In the genomic region with DNA sequence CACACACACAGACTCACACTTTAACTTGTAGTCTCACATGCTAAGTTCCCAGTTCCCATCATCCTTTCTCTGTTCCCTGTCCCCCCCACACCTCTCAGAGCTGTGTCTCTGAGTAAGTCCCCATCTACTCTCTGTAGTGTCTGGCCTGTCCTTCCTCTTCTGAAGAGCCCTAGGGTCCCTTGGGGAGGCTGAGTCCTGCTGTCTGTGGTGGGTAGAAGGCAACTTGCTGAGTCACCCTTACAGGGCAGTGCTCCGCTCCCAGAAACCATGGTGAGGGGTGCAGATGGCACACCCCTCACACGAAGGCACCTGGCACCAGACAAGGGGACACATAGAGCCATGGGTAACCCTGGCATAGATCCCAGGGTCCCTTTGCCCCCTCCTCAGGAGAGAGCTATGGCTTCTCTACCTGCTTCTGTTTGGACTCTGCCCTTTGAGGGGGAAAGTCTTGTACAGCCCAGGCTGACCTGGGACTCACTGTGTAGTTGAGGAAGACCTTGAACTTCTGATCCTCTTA, we compare ENCODE assay signal across 22 mouse cellular contexts. TPM values are rescaled to one million over a fixed set of nuclear protein-coding genes. Genes with fewer than 3 reads are reported as not detected.
A peak's percentile ranks its signal among the peaks of the same experiment; 100 is the strongest.
DNase-seq lines count a peak whose midpoint lies in the region; ATAC-seq and TF ChIP-seq lines count a peak whose summit lies in the region.
"Had no signal": no experiment of that assay in that cellular context is flagged by ENCODE, and none has a peak within 500 bp of the region (broad histone marks: within the 10 kb centered on the region; RNA-seq: fewer than 3 reads in every experiment).

No protein-coding gene starts in this region.

- DNase-seq in kidney, postnatal 0 days (ENCODE audit: low spot score) = no peak
- DNase-seq in kidney, adult 2 months = no peak
- peak; percentile 63 for DNase-seq in MEL (ENCODE audit: low read depth, low spot score)
- DNase-seq in ovary, adult 18-20 months (ENCODE audit: low spot score) = no peak
- no peak for DNase-seq in adrenal gland, adult 8-10 months
- DNase-seq: adrenal gland, postnatal 36 days; cerebellum, adult 2 months; heart, postnatal 4 days; kidney, adult 9 months; kidney, postnatal 36 days; retina, postnatal 1 day; thymus, adult 18-20 months had no signal

- H3K36me3 ChIP-seq in kidney, postnatal 0 days (ENCODE audit: insufficient read depth, low read length) = no peaks in the 10 kb centered on the region
- H3K36me3 ChIP-seq in kidney, adult 2 months (ENCODE audit: control insufficient read depth, insufficient read depth, low read length) = no peaks in the 10 kb centered on the region
- H3K36me3 ChIP-seq in MEL (ENCODE audit: control insufficient read depth in 1 of 2, insufficient read depth in 2 of 2, low read length in 2 of 2) = peaks cover 0 to 14% of the 10 kb centered on the region in 2 experiments; a peak in 2 of 4 replicates
- H3K36me3 ChIP-seq: embryonic facial prominence, embryonic 12.5 days; stomach, embryonic 15.5 days had no signal

- no peak overlapping the region for H3K27ac ChIP-seq in kidney, postnatal 0 days
- no peak overlapping the region for H3K27ac ChIP-seq in kidney, adult 2 months (ENCODE audit: insufficient read depth, low read depth, low read length)
- H3K27ac ChIP-seq in MEL (ENCODE audit: control insufficient read depth, low read depth, low read length) = 0 out of 2 replicates have a peak overlapping the region, but pooled peaks have one; percentile 14
- H3K27ac ChIP-seq: embryonic facial prominence, embryonic 12.5 days; forebrain, embryonic 13.5 days; left cerebral cortex, adult 2 months; liver, embryonic 14.5 days; stomach, embryonic 15.5 days had no signal

- H3K4me1 ChIP-seq in kidney, postnatal 0 days (replicated peaks; ENCODE audit: insufficient read depth, low read length) = peaks cover 10% of the 10 kb centered on the region
- no peaks in the 10 kb centered on the region for H3K4me1 ChIP-seq in kidney, adult 2 months (ENCODE audit: control insufficient read depth, insufficient read depth, low read length)
- peaks cover 4 to 30% of the 10 kb centered on the region in 2 experiments; a peak in 3 of 4 replicates for H3K4me1 ChIP-seq in MEL (ENCODE audit: control insufficient read depth in 1 of 2, insufficient read depth in 2 of 2, low read length in 2 of 2)

- H3K27me3 ChIP-seq in kidney, postnatal 0 days (ENCODE audit: insufficient read depth, low read length) = no peaks in the 10 kb centered on the region
- H3K27me3 ChIP-seq in kidney, adult 2 months (replicated peaks; ENCODE audit: control insufficient read depth, insufficient read depth, low read length) = no peaks in the 10 kb centered on the region
- H3K27me3 ChIP-seq in MEL (ENCODE audit: control insufficient read depth in 1 of 2, insufficient read depth in 2 of 2, low read length in 2 of 2) = peaks cover 0 to 3% of the 10 kb centered on the region in 2 experiments; a peak in 2 of 4 replicates
- H3K27me3 ChIP-seq: embryonic facial prominence, embryonic 12.5 days; forebrain, embryonic 13.5 days; stomach, embryonic 15.5 days had no signal

- H3K9me3 ChIP-seq in kidney, postnatal 0 days (replicated peaks; ENCODE audit: low read length) = no peaks in the 10 kb centered on the region
- no peaks in the 10 kb centered on the region for H3K9me3 ChIP-seq in MEL (replicated peaks; ENCODE audit: insufficient read depth, low read length)
- H3K9me3 ChIP-seq: embryonic facial prominence, embryonic 12.5 days; forebrain, embryonic 13.5 days; stomach, embryonic 15.5 days had no signal

- no peak for TF ChIP-seq RAD21 in MEL (IDR thresholded peaks at IDR 0.05; ENCODE audit: low read depth, low read length)

- no peak for TF ChIP-seq POLR2A in kidney, adult 2 months (IDR thresholded peaks at IDR 0.05; ENCODE audit: low read depth, low read length)
- TF ChIP-seq POLR2A in MEL (IDR thresholded peaks at IDR 0.05; ENCODE audit: control insufficient read depth in 1 of 2, insufficient read depth in 1 of 2, low read depth in 1 of 2, low read length in 2 of 2, poor library complexity in 1 of 2) = no peak

- no peak for TF ChIP-seq CTCF in kidney, postnatal 0 days (IDR thresholded peaks at IDR 0.05; ENCODE audit: low read depth)
- no peak for TF ChIP-seq CTCF in kidney, adult 2 months (conservative IDR thresholded peaks at IDR 0.05; ENCODE audit: insufficient read depth, insufficient read length, low read depth, low read length)
- no peak for TF ChIP-seq CTCF in MEL (IDR thresholded peaks at IDR 0.05 in 2 of 3, conservative IDR thresholded peaks at IDR 0.05 in 1 of 3; ENCODE audit: control insufficient read depth in 1 of 3, insufficient read depth in 1 of 3, low read depth in 2 of 3, low read length in 3 of 3, poor library complexity in 1 of 3, severe bottlenecking in 1 of 3)

- H3K79me2 ChIP-seq in MEL (ENCODE audit: control insufficient read depth, insufficient read depth, low read length, poor library complexity) = peaks cover 19% of the 10 kb centered on the region

- H3K4me3 ChIP-seq in kidney, postnatal 0 days (replicated peaks; ENCODE audit: low read depth, low read length) = no peak overlapping the region
- no peak overlapping the region for H3K4me3 ChIP-seq in kidney, adult 2 months (ENCODE audit: insufficient read depth, low read depth, low read length)
- H3K4me3 ChIP-seq in MEL (ENCODE audit: control insufficient read depth in 1 of 2, insufficient read depth in 1 of 2, low read depth in 2 of 2, low read length in 2 of 2) = no peak overlapping the region
- H3K4me3 ChIP-seq: embryonic facial prominence, embryonic 12.5 days; erythroblast, embryonic 14.5 days; forebrain, embryonic 13.5 days; left cerebral cortex, adult 2 months; stomach, embryonic 15.5 days had no signal

- TF ChIP-seq EP300 in MEL (IDR thresholded peaks at IDR 0.05; ENCODE audit: low read depth in 1 of 2, low read length in 2 of 2) = no peak

- H3K4me2 ChIP-seq in kidney, postnatal 0 days (ENCODE audit: low read length) = no peak overlapping the region
- H3K4me2 ChIP-seq: embryonic facial prominence, embryonic 12.5 days; forebrain, embryonic 13.5 days; stomach, embryonic 15.5 days had no signal

- 0 out of 2 replicates have a peak overlapping the region, but pooled peaks have one; percentile 13 for H3K9ac ChIP-seq in kidney, postnatal 0 days (ENCODE audit: low read depth, low read length)
- no peak overlapping the region for H3K9ac ChIP-seq in MEL (ENCODE audit: control insufficient read depth, low read depth, low read length, poor library complexity, severe bottlenecking)
- H3K9ac ChIP-seq: embryonic facial prominence, embryonic 12.5 days; forebrain, embryonic 13.5 days; liver, embryonic 14.5 days; stomach, embryonic 15.5 days had no signal

- WGBS in kidney, postnatal 0 days = 81% methylated on average over 2 of the region's 2 CpGs
- WGBS in kidney, adult 2 months = 89% methylated on average over 2 of the region's 2 CpGs

- no peak for ATAC-seq in kidney, postnatal 0 days (replicated peaks; ENCODE audit: low FRiP score, low read depth)
- peak; percentile 33 to 57 for ATAC-seq in hematopoietic stem cell, adult 5-6 weeks (replicated peaks in 1 of 2; ENCODE audit: insufficient read depth in 1 of 2, low FRiP score in 2 of 2, low TSS enrichment in 1 of 2, low read depth in 1 of 2, poor library complexity in 2 of 2, severe bottlenecking in 2 of 2)
- ATAC-seq in inflammation-experienced regulatory T-cells, adult 6 months = no peak
- ATAC-seq: CD4-positive, CD25-positive, alpha-beta regulatory T cell, adult 4 months; forebrain, embryonic 13.5 days; midbrain, embryonic 16.5 days had no signal

RNA-seq across cellular contexts. Expression of a gene that starts 2.8 kb away (rescaled TPM):
- 2.2 and 2.3 TPM in 2 replicates for polyA plus RNA-seq in kidney, postnatal 0 days (2015; fragmentation: Nextera tagmentation; extraction: Ambion mirVana)
- polyA plus RNA-seq in kidney, adult 2 months (2012; rRNA removed) = 4.0 and 5.0 TPM in 2 replicates
- 19.6 and 22.8 TPM in 2 replicates for total RNA-seq in MEL (2012; rRNA removed)
- polyA plus RNA-seq in MEL (2012; ENCODE audit: insufficient read depth in 1 of 2, insufficient read length in 2 of 2, low read depth in 1 of 2, low replicate concordance in 2 of 2, missing spikeins in 1 of 2) = 10 to 100 TPM in 1 of 2 experiments, not detected in 1; 23.7 TPM
- total RNA-seq in hematopoietic stem cell, adult 5-6 weeks (2017) = 1.3 and 3.7 TPM in 2 replicates
- total RNA-seq in adrenal gland, adult 8-10 months (2022) = 1 to 10 TPM; 2.4 to 3.3 (median 2.6) TPM
- polyA plus RNA-seq in inflammation-experienced regulatory T-cells, adult 6 months (2017; shearing (Covaris generic)) = 1 to 10 TPM; 4.3 to 8.2 (median 7.1) TPM

RNA-seq across cellular contexts. Expression of a gene that starts 11.9 kb away (rescaled TPM):
- polyA plus RNA-seq in kidney, postnatal 0 days (2015; fragmentation: Nextera tagmentation; extraction: Ambion mirVana) = 7.3 and 8.9 TPM in 2 replicates
- polyA plus RNA-seq in kidney, adult 2 months (2012; rRNA removed) = 3.6 and 3.7 TPM in 2 replicates
- total RNA-seq in MEL (2012; rRNA removed) = 0.39 TPM in 1 of 2 replicates, not detected in the other
- 1 to 10 TPM in 1 of 2 experiments, not detected in 1; 2.2 TPM for polyA plus RNA-seq in MEL (2012; ENCODE audit: insufficient read depth in 1 of 2, insufficient read length in 2 of 2, low read depth in 1 of 2, low replicate concordance in 2 of 2, missing spikeins in 1 of 2)
- 0.25 TPM in 1 of 2 replicates, not detected in the other for total RNA-seq in hematopoietic stem cell, adult 5-6 weeks (2017)
- 1 to 10 TPM in 1 of 4 experiments, under 1 TPM in 1, not detected in 2; 1.00 to 1.0 TPM for total RNA-seq in adrenal gland, adult 8-10 months (2022)
- polyA plus RNA-seq in inflammation-experienced regulatory T-cells, adult 6 months (2017; shearing (Covaris generic)) = not detected
- polyA plus RNA-seq: CD4-positive, CD25-positive, alpha-beta regulatory T cell, adult 4 months; erythroblast, embryonic 14.5 days had no signal

RNA-seq across cellular contexts. Expression of a gene that starts 20.4 kb away (rescaled TPM):
- 134 and 136 TPM in 2 replicates for polyA plus RNA-seq in kidney, postnatal 0 days (2015; fragmentation: Nextera tagmentation; extraction: Ambion mirVana)
- 305 and 325 TPM in 2 replicates for polyA plus RNA-seq in kidney, adult 2 months (2012; rRNA removed)
- 450 and 482 TPM in 2 replicates for total RNA-seq in MEL (2012; rRNA removed)
- polyA plus RNA-seq in MEL (2012; ENCODE audit: insufficient read depth in 1 of 2, insufficient read length in 2 of 2, low read depth in 1 of 2, low replicate concordance in 2 of 2, missing spikeins in 1 of 2) = 1,000 to 10,000 TPM in 1 of 2 experiments, 100 to 1,000 TPM in 1; 515 to 1,030 TPM
- total RNA-seq in hematopoietic stem cell, adult 5-6 weeks (2017) = 391 and 520 TPM in 2 replicates
- 100 to 1,000 TPM; 278 to 314 (median 294) TPM for total RNA-seq in adrenal gland, adult 8-10 months (2022)
- polyA plus RNA-seq in inflammation-experienced regulatory T-cells, adult 6 months (2017; shearing (Covaris generic)) = 100 to 1,000 TPM in 2 of 3 experiments, 10 to 100 TPM in 1; 51.8 to 255 (median 105) TPM

RNA-seq across cellular contexts. Expression of a gene that starts 28.4 kb away (rescaled TPM):
- 3.7 and 4.3 TPM in 2 replicates for polyA plus RNA-seq in kidney, postnatal 0 days (2015; fragmentation: Nextera tagmentation; extraction: Ambion mirVana)
- 5.5 and 7.5 TPM in 2 replicates for polyA plus RNA-seq in kidney, adult 2 months (2012; rRNA removed)
- total RNA-seq in MEL (2012; rRNA removed) = 0.31 and 0.49 TPM in 2 replicates
- 1 to 10 TPM in 1 of 2 experiments, not detected in 1; 2.1 TPM for polyA plus RNA-seq in MEL (2012; ENCODE audit: insufficient read depth in 1 of 2, insufficient read length in 2 of 2, low read depth in 1 of 2, low replicate concordance in 2 of 2, missing spikeins in 1 of 2)
- total RNA-seq in hematopoietic stem cell, adult 5-6 weeks (2017) = 0.99 TPM in 1 of 2 replicates, not detected in the other
- total RNA-seq in adrenal gland, adult 8-10 months (2022) = 1 to 10 TPM; 4.2 to 5.9 (median 4.6) TPM
- polyA plus RNA-seq in inflammation-experienced regulatory T-cells, adult 6 months (2017; shearing (Covaris generic)) = not detected
- polyA plus RNA-seq: CD4-positive, CD25-positive, alpha-beta regulatory T cell, adult 4 months had no signal

RNA-seq across cellular contexts. Expression of a gene that starts 41.0 kb away (rescaled TPM):
- 7.0 and 8.1 TPM in 2 replicates for polyA plus RNA-seq in kidney, postnatal 0 days (2015; fragmentation: Nextera tagmentation; extraction: Ambion mirVana)
- 3.6 and 4.0 TPM in 2 replicates for polyA plus RNA-seq in kidney, adult 2 months (2012; rRNA removed)
- total RNA-seq in MEL (2012; rRNA removed) = not detected in 2 replicates
- under 1 TPM in 1 of 2 experiments, not detected in 1; 0.07 TPM for polyA plus RNA-seq in MEL (2012; ENCODE audit: insufficient read depth in 1 of 2, insufficient read length in 2 of 2, low read depth in 1 of 2, low replicate concordance in 2 of 2, missing spikeins in 1 of 2)
- 0.25 TPM in 1 of 2 replicates, not detected in the other for total RNA-seq in hematopoietic stem cell, adult 5-6 weeks (2017)
- total RNA-seq in adrenal gland, adult 8-10 months (2022) = 10 to 100 TPM; 35.2 to 71.0 (median 48.2) TPM
- not detected for polyA plus RNA-seq in inflammation-experienced regulatory T-cells, adult 6 months (2017; shearing (Covaris generic))
- polyA plus RNA-seq: CD4-positive, CD25-positive, alpha-beta regulatory T cell, adult 4 months; erythroblast, embryonic 14.5 days had no signal

Comparison
In these comparisons a context has a peak if more than half of its experiments do, and no peak if none do; other contexts are left out.
1. ATAC-seq: peak in hematopoietic stem cell, adult 5-6 weeks (2 of 2); none in kidney, postnatal 0 days (single experiment) and inflammation-experienced regulatory T-cells, adult 6 months (single experiment).